Mouse (Mus musculus) granulocyte monocyte progenitor cell, adult 5-6 weeks (primary cell): ENCODE data around the gene Cd99l2. TPM values are rescaled to one million over a fixed set of nuclear protein-coding genes. Genes with fewer than 3 reads are reported as not detected.

ENCODE experiments used
- ATAC-seq: replicated peaks from 2 replicates; pipeline ENCODE4 v1.8.0; 2016; ENCODE audit warnings: mild to moderate bottlenecking, moderate TSS enrichment, inconsistent platforms; ENCODE audit not compliant: poor library complexity, severe bottlenecking
- total RNA-seq, 2 experiments: library from RNA; stranded (forward) in 1 of 2; stranded (reverse) in 1 of 2; fragments of 200-712, 200-1000 nt in 1 of 2; fragments of >200 nt in 1 of 2; fragmentation: Nextera tagmentation in 1 of 2; gene quantifications; 2 replicates each; pipeline ENCODE4 v1.2.3; 2014 to 2017

The Cd99l2 gene
- total RNA-seq, 2 experiments from 2014 or later: 4.1 to 10.1 TPM

GRCm38 (mm10) chrX:71474296-71474956, 18.2 kb downstream of the Cd99l2 start:
- ATAC-seq: no peak

GRCm38 (mm10) chrX:71468639-71469295, 23.9 kb downstream of the Cd99l2 start:
- ATAC-seq: no peak

GRCm38 (mm10) chrX:71467491-71467890, 25.2 kb downstream of the Cd99l2 start:
- ATAC-seq: no peak

- no peak for ATAC-seq
Measured at GRCm38 (mm10) chrX:71465417-71465816, 27.2 kb downstream of the Cd99l2 start.

- ATAC-seq: no peak
Measured at GRCm38 (mm10) chrX:71464138-71464826, 28.4 kb downstream of the Cd99l2 start.

GRCm38 (mm10) chrX:71456078-71456737, 36.4 kb downstream of the Cd99l2 start:
- no peak for ATAC-seq

GRCm38 (mm10) chrX:71442916-71443315, 49.7 kb downstream of the Cd99l2 start:
- ATAC-seq: no peak; the same call in 1 of the 2 replicates

GRCm38 (mm10) chrX:71439473-71439872, 53.2 kb downstream of the Cd99l2 start:
- peak; percentile 55; the same call in 1 of the 2 replicates for ATAC-seq

- ATAC-seq: no peak
Measured at GRCm38 (mm10) chrX:71435542-71435941, 57.1 kb downstream of the Cd99l2 start.

- no peak for ATAC-seq
Measured at GRCm38 (mm10) chrX:71434860-71435259, 57.8 kb downstream of the Cd99l2 start.

GRCm38 (mm10) chrX:71434448-71434847, 58.2 kb downstream of the Cd99l2 start:
- ATAC-seq: no peak

GRCm38 (mm10) chrX:71430900-71431299, 61.7 kb downstream of the Cd99l2 start:
- no peak for ATAC-seq

GRCm38 (mm10) chrX:71427491-71427890, 65.2 kb downstream of the Cd99l2 start:
- no peak for ATAC-seq

- ATAC-seq: peak; percentile 79
Measured at GRCm38 (mm10) chrX:71425746-71426519, 66.7 kb downstream of the Cd99l2 start.

- ATAC-seq: no peak
Measured at GRCm38 (mm10) chrX:71424852-71425251, 67.8 kb downstream of the Cd99l2 start.

GRCm38 (mm10) chrX:71413616-71414015, 79.0 kb downstream of the Cd99l2 start:
- ATAC-seq: no peak

GRCm38 (mm10) chrX:71412776-71413175, 79.9 kb downstream of the Cd99l2 start:
- ATAC-seq: no peak

- ATAC-seq: no peak
Measured at GRCm38 (mm10) chrX:71408386-71408785, 84.3 kb downstream of the Cd99l2 start.

GRCm38 (mm10) chrX:71406290-71406689, 86.4 kb downstream of the Cd99l2 start:
- no peak for ATAC-seq

- peak; percentile 69; the same call in 1 of the 2 replicates for ATAC-seq
Measured at GRCm38 (mm10) chrX:71396326-71396725, 96.3 kb downstream of the Cd99l2 start.
